Mouse (Mus musculus) stomach, embryonic 14.5 days (tissue): Measurements from ENCODE around the gene 1700001C19Rik. TPM values are rescaled to one million over a fixed set of nuclear protein-coding genes. Genes with fewer than 3 reads are reported as not detected.
A peak's percentile ranks its signal among the peaks of the same experiment; 100 is the strongest.
"Not testable (repeated sequence)": the region's sequence is repeated elsewhere in the genome, so short reads cannot be mapped to it uniquely, and the experiment has no call there.

ENCODE experiments used
- ATAC-seq: fragments of 200-750 bp; cut with Nextera tagmentation; 2 replicates; pipeline ENCODE4 v1.8.0; 2017; ENCODE audit warnings: low read depth, moderate TSS enrichment; ENCODE audit not compliant: insufficient number of reproducible peaks, insufficient read depth, low FRiP score
- H3K27ac ChIP-seq: fragments of 300-500 bp; sonication (generic); 2 replicates; pipeline ENCODE4 v1.5.1; 2014; ENCODE audit warnings: mild to moderate bottlenecking, low read length, moderate library complexity, mixed read lengths
- H3K27me3 ChIP-seq: fragments of 300-500 bp; sonication (generic); 2 replicates; pipeline ENCODE4 v1.6.1; 2014; ENCODE audit warnings: low read length, control low read depth, mixed read lengths; ENCODE audit not compliant: control insufficient read depth, insufficient read depth
- H3K36me3 ChIP-seq: fragments of 300-500 bp; sonication (generic); 2 replicates; pipeline ENCODE4 v1.6.1; 2014; ENCODE audit warnings: mild to moderate bottlenecking, control low read depth, low read length, moderate library complexity, mixed read lengths; ENCODE audit not compliant: control insufficient read depth, insufficient read depth
- H3K4me1 ChIP-seq: fragments of 300-500 bp; sonication (generic); 2 replicates; pipeline ENCODE4 v1.6.1; 2014; ENCODE audit warnings: low read length, control low read depth, mixed read lengths; ENCODE audit not compliant: control insufficient read depth, insufficient read depth
- H3K4me2 ChIP-seq: fragments of 300-500 bp; sonication (generic); replicated peaks from 2 replicates; pipeline ENCODE4 v1.6.1; 2014; ENCODE audit warnings: low read depth, low read length, control low read depth
- H3K4me3 ChIP-seq: fragments of 300-500 bp; sonication (generic); 2 replicates; pipeline ENCODE4 v1.5.1; 2014; ENCODE audit warnings: low read depth, low read length, control low read depth
- H3K9ac ChIP-seq: fragments of 300-500 bp; sonication (generic); replicated peaks from 2 replicates; pipeline ENCODE4 v1.6.1; 2014; ENCODE audit warnings: low read depth, mild to moderate bottlenecking, control low read depth, low read length, moderate library complexity, mixed read lengths
- H3K9me3 ChIP-seq: fragments of 300-500 bp; sonication (generic); 2 replicates; pipeline ENCODE4 v1.6.1; 2016; ENCODE audit warnings: low read depth, low read length, control low read depth; ENCODE audit not compliant: control insufficient read depth
- WGBS: fragments of 180-500 bp; shearing (Covaris S2); extraction: QIAGEN DNeasy Blood & Tissue Kit; methylation state at CpG from one replicate; pipeline ENCODE4 v1.1.7; 2014; 5-methylcytosine and 5-hydroxymethylcytosine counted together
- polyA plus RNA-seq: library from polyadenylated mRNA; unstranded; fragments of >200 nt; fragmentation: Nextera tagmentation; extraction: Ambion mirVana; gene quantifications from 2 replicates; pipeline ENCODE4 v1.2.1, GENCODE M21; 2014

The 1700001C19Rik gene
- polyA plus RNA-seq, 1 experiment from 2014 or later: 0.58 TPM

DNA sequence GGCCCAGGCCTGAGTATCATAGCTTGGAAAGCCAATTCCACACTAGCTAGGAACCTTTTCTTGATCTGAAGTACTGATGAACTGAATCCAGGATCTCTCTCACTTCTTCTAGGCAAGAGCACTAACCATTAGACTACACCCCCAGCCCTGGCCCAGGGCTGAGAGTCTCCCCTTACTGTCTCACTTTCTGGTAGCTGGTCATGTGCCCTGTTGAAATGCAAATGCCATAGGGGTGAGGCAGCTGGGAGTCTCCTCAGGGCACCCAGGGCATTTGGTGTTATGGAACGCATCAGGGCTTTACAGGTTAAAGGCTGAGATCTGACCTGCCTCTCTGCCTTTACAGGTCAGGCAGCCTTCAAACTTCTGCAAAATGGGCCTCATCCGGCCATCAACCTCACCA lies 17.0 kb downstream of the 1700001C19Rik start:
- H3K4me2 ChIP-seq: no peak overlapping the region
- no peak for ATAC-seq
- H3K4me1 ChIP-seq: no peaks in the 10 kb centered on the region
- H3K36me3 ChIP-seq: no peaks in the 10 kb centered on the region
- H3K27ac ChIP-seq: no peak overlapping the region
- H3K9me3 ChIP-seq: no peaks in the 10 kb centered on the region
- 60% methylated on average over 2 of the region's 2 CpGs for WGBS
- H3K9ac ChIP-seq: no peak overlapping the region
- H3K4me3 ChIP-seq: no peak overlapping the region
- no peaks in the 10 kb centered on the region for H3K27me3 ChIP-seq

DNA sequence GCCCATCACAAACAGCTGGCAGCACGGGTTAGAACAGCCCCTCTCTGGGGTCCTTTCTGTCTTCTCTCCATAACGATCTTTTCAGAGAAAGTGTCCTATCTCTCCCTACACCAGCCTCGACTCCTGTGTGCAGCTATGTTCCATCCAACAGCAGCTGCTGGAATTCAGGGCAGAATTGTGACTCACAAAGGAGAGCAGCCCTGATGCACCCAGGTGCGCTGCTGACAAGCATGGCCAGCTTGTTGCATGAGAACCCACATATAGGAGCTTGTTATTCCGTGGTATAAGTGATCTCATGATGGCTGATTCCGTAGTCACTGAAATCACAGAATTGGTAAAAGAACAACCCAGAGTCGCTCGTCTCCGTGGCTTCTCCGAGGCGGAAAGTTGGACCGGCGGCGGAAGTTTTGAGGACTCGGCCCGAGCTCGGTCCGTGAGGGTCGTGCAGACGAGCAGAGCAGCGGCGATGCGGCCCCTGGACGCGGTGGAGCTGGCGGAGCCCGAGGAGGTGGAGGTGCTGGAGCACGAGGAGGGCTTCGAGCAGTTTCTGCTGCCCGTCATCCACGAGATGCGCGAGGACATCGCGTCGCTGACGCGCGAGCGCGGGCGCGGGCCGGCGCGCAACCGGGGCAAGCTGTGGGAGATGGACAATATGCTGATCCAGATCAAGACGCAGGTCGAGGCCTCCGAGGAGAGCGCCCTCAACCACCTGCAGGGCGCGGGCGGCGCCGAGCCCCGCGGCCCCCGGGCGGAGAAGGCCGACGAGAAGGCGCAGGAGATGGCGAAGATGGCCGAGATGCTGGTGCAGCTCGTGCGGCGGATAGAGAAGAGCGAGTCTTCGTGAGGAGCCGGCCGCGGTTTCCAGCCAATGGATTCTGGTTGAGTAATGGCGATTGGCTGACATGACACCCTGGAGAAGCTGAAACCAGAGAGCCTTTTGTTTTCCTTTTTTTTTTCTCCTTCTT lies 27.0 kb downstream of the 1700001C19Rik start:
- ATAC-seq, H3K27ac ChIP-seq, H3K36me3 ChIP-seq, H3K4me1 ChIP-seq, H3K9me3 ChIP-seq, H3K9ac ChIP-seq: not testable (repeated sequence)
- Histone ChIP-seq H3K4me3 (peak overlapping the region; percentile 31), H3K4me2 (peak overlapping the region; percentile 59), H3K27me3 (peaks cover 13% of the 10 kb centered on the region)
- WGBS: 3% methylated on average over 74 of the region's 74 CpGs

DNA sequence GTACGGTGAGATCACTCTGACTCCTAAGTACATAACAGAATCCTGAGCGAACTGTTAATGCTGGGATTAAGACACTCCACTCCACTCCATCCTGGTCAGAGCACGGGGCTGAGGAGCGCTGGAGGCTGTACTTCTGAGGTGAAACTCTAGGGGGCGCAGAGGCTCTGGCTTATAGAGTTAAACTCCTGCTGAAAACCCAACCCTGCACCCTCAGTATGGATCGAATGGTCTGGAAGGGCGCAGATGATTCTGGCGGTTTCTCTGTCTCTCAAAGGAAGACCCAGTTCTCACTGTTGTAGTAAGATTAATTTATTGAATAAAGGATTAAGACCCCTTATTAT lies 28.6 kb downstream of the 1700001C19Rik start:
- ATAC-seq: peak; percentile 25; the same call in 1 of the 2 replicates
- Histone ChIP-seq H3K36me3 (no peaks in the 10 kb centered on the region), H3K27me3 (peaks cover 13% of the 10 kb centered on the region), H3K9me3 (no peaks in the 10 kb centered on the region), H3K27ac (no peak overlapping the region), H3K4me3 (no peak overlapping the region), H3K9ac (no peak overlapping the region), H3K4me2 (no peak overlapping the region), H3K4me1 (no peaks in the 10 kb centered on the region)
- 20% methylated on average over 8 of the region's 8 CpGs for WGBS

DNA sequence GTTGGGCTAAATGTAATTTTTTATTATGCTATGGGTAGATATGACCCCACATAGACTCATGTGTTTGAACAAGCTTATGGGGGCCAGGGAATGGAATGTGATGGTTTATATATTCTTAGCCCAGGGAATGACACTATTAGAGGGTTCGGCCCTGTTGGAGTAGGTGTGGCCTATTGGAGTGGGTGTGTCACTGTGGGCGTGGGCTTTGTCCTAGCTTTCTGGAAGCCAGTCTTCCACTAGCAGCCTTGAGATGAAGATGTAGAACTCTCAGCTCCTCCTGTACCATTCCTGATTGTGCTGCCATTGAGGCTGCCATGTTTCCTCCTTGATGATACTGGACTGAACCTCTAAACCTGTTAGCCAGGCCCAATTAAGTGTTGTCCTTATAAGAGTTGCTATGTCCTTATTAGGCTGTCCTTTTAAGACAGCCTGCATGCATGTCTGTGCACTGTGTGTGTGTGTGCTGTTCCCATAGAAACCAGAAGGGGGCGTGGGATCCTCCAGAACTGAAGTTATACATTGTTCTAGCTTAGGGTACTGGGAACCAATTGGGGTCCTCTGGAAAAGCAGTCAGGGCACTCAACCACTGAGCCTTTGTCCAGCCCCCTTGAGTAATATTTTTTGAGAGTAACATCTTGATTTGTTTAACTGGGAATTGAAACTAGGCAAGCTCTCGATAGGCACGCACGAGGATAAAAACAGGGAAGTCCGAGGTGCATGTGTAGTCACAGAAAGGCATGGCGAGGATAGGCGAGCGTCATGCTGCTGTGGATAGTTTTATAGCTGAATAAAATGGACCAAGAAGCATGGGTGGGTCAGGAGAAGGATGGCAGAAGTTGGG lies 29.2 kb downstream of the 1700001C19Rik start:
- Histone ChIP-seq H3K36me3 (no peaks in the 10 kb centered on the region), H3K4me1 (no peaks in the 10 kb centered on the region), H3K9me3 (no peaks in the 10 kb centered on the region), H3K27ac (no peak overlapping the region), H3K9ac (no peak overlapping the region), H3K4me2 (no peak overlapping the region), H3K27me3 (peaks cover 13% of the 10 kb centered on the region), H3K4me3 (no peak overlapping the region)
- 0 out of 2 replicates have a peak, but pooled peaks have one; percentile 11 for ATAC-seq
- WGBS: 63% methylated on average over 10 of the region's 10 CpGs

DNA sequence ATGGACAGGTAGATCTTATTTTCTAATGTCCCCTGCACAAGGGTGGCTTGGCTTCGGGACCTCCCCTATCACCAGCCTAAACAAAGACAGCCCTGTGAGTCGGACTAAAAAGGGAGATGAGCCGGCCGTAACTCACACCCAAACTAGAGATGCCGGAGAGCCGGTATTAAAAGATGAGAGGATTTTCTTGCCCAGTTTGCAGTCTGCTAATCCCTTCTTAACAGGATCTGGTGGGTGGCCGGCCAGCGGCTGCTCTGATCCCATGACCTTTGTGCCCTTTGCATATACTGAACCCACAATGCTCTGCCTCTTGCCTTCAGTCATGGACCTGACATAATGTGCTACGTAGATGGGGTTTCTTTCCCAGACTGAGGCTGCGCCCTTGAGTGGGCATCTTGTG lies 36.7 kb downstream of the 1700001C19Rik start, which contains the start of gene Guca1a:
TSS of gene Guca1a (minus strand) at position 134 of the 400 bp plus-strand sequence.
- no peak for ATAC-seq
- Histone ChIP-seq H3K36me3 (no peaks in the 10 kb centered on the region), H3K9ac (no peak within 1 kb of the TSS), H3K4me1 (no peaks in the 10 kb centered on the region), H3K27ac (no peak within 1 kb of the TSS), H3K27me3 (no peaks in the 10 kb centered on the region), H3K9me3 (no peaks in the 10 kb centered on the region), H3K4me3 (no peak within 1 kb of the TSS), H3K4me2 (no peak within 1 kb of the TSS)
- WGBS: 51% methylated on average over 10 of the region's 10 CpGs

DNA sequence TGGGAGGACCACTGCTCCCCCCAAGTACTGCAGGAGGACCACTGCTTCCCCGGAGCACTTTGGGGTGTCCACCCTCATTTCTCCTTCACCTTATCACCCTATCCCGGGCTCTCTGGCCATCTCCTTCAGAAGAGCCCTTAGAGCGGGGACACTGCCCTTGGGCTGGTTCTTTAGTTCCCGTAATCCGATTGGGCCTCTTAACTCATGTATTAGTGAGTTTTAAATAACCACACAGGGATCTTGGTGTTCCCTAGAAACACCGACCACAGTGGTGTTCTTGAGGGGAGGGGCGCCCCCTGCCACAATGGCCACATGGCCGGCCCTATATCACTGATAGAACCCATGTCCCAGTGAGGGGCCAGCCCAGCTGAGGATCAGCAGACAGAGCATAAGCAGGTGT lies 38.1 kb downstream of the 1700001C19Rik start:
- H3K36me3 ChIP-seq: no peaks in the 10 kb centered on the region

DNA sequence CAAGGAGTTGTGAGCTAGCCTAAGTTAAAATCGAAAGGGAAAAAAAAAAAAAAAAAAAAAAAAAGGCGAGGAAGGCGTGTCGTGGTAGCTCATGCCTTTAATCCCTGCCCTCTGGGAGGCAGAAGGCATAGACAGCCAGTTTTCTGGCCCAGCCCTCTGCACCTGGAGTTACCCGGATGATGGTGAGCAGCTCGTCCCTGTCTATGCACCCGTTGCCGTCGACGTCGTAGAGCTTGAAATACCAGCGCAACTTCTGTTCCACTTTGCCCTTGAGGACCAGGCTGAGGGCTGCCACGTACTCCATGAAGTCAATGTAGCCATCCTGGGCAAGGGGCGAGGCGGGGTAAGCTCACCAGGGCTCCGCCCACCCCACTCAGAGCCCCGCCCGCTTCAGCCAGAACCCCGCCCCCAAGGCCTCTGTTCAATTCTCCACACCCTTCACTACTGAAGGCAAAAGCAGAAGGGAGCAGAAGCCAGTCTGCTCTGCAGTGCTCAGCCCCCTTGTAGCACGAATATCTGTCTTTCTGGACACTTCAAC lies 41.7 kb downstream of the 1700001C19Rik start:
- H3K4me2 ChIP-seq: peak overlapping the region; percentile 37
- H3K9me3 ChIP-seq: no peaks in the 10 kb centered on the region
- H3K4me1 ChIP-seq: peaks cover 6% of the 10 kb centered on the region; the same call in 1 of the 2 replicates
- H3K27ac ChIP-seq: no peak overlapping the region
- WGBS: 2% methylated on average over 18 of the region's 20 CpGs
- peak overlapping the region; percentile 25 for H3K4me3 ChIP-seq
- H3K9ac ChIP-seq: peak overlapping the region; percentile 18; the same call in 1 of the 2 replicates
- no peaks in the 10 kb centered on the region for H3K27me3 ChIP-seq
- no peaks in the 10 kb centered on the region for H3K36me3 ChIP-seq
- ATAC-seq: peak; percentile 84; the same call in 1 of the 2 replicates

More for the DNA sequence above, 38.1 kb downstream of the 1700001C19Rik start:
- Histone ChIP-seq H3K9ac (no peak overlapping the region), H3K4me3 (no peak overlapping the region), H3K27ac (no peak overlapping the region), H3K4me2 (no peak overlapping the region), H3K9me3 (no peaks in the 10 kb centered on the region), H3K4me1 (peaks cover 6% of the 10 kb centered on the region; the same call in 1 of the 2 replicates), H3K27me3 (no peaks in the 10 kb centered on the region)
- ATAC-seq: no peak
- WGBS: 84% methylated on average over 8 of the region's 8 CpGs
